Mouse (Mus musculus) MEL (cell line): ENCODE measurements around the gene Pitpnc1. TPM values are rescaled to one million over a fixed set of nuclear protein-coding genes. Genes with fewer than 3 reads are reported as not detected.

Source experiments
- DNase-seq: peaks from one replicate; pipeline ENCODE4 v3.0.0; 2011; ENCODE audit warnings: low read depth, low spot score
- H3K27ac ChIP-seq: 2 replicates; pipeline ENCODE4 v1.5.1; 2012; ENCODE audit warnings: low read depth, mild to moderate bottlenecking, control low read depth, low read length, moderate library complexity; ENCODE audit not compliant: control insufficient read depth
- H3K27me3 ChIP-seq, 2 experiments: fragments of 150-350 bp in 1 of 2; sonication (generic) in 1 of 2; 2 replicates each; pipeline ENCODE4 v1.6.1; 2012; ENCODE audit warnings: low read length in 2 of 2, mild to moderate bottlenecking in 2 of 2, improper control_type of control experiment in 1 of 2, moderate library complexity in 1 of 2; ENCODE audit not compliant: insufficient read depth in 2 of 2, control insufficient read depth in 1 of 2
- H3K36me3 ChIP-seq, 2 experiments: 2 replicates each; pipeline ENCODE4 v1.6.1; 2012 to 2014; ENCODE audit warnings: low read length in 2 of 2, improper control_type of control experiment in 1 of 2, inconsistent platforms in 1 of 2, mild to moderate bottlenecking in 1 of 2; ENCODE audit not compliant: insufficient read depth in 2 of 2, control insufficient read depth in 1 of 2
- H3K4me1 ChIP-seq, 2 experiments: fragments of 150-350 bp in 1 of 2; sonication (generic) in 1 of 2; 2 replicates each; pipeline ENCODE4 v1.6.1; 2012; ENCODE audit warnings: low read length in 2 of 2, improper control_type of control experiment in 1 of 2, mild to moderate bottlenecking in 1 of 2; ENCODE audit not compliant: insufficient read depth in 2 of 2, control insufficient read depth in 1 of 2
- H3K4me3 ChIP-seq, 2 experiments: fragments of 150-350 bp in 1 of 2; sonication (generic) in 1 of 2; 2 replicates each; pipeline ENCODE4 v1.5.1; 2012; ENCODE audit warnings: low read depth in 2 of 2, low read length in 2 of 2, mild to moderate bottlenecking in 2 of 2, moderate library complexity in 2 of 2, control low read depth in 1 of 2, improper control_type of control experiment in 1 of 2; ENCODE audit not compliant: control insufficient read depth in 1 of 2, insufficient read depth in 1 of 2
- H3K79me2 ChIP-seq: 2 replicates; pipeline ENCODE4 v1.6.1; 2012; ENCODE audit warnings: mild to moderate bottlenecking, low read length, moderate library complexity; ENCODE audit not compliant: control insufficient read depth, poor library complexity, insufficient read depth
- H3K9ac ChIP-seq: 2 replicates; pipeline ENCODE4 v1.6.1; 2012; ENCODE audit warnings: low read depth, mild to moderate bottlenecking, control low read depth, low read length, moderate library complexity; ENCODE audit not compliant: control insufficient read depth, poor library complexity, severe bottlenecking
- H3K9me3 ChIP-seq: fragments of 150-350 bp; sonication (generic); replicated peaks from 2 replicates; pipeline ENCODE4 v1.6.1; 2012; ENCODE audit warnings: mild to moderate bottlenecking, low read length, improper control_type of control experiment, moderate library complexity; ENCODE audit not compliant: insufficient read depth
- BHLHE40 ChIP-seq: IDR thresholded peaks from 2 replicates; pipeline ENCODE4 v1.6.1; 2012; ENCODE audit warnings: low read depth, mild to moderate bottlenecking, inconsistent platforms, low read length, improper control_type of control experiment, borderline replicate concordance
- CHD1 ChIP-seq: IDR thresholded peaks from 2 replicates; pipeline ENCODE4 v1.6.1; 2012; ENCODE audit warnings: low read depth, mild to moderate bottlenecking, inconsistent platforms, low read length, improper control_type of control experiment
- CHD2 ChIP-seq: IDR thresholded peaks from 2 replicates; pipeline ENCODE4 v1.6.1; 2011; ENCODE audit warnings: low read length, improper control_type of control experiment
- CTCF ChIP-seq, 3 experiments: IDR thresholded peaks in 2 of 3; conservative IDR thresholded peaks in 1 of 3; 2 replicates each; pipeline ENCODE4 v1.5.1; 2011 to 2012; ENCODE audit warnings: low read length in 3 of 3, low read depth in 2 of 3, mild to moderate bottlenecking in 2 of 3, improper control_type of control experiment in 1 of 3, inconsistent platforms in 1 of 3, mixed read lengths in 1 of 3, moderate library complexity in 1 of 3; ENCODE audit not compliant: control insufficient read depth in 1 of 3, insufficient read depth in 1 of 3, poor library complexity in 1 of 3, severe bottlenecking in 1 of 3
- E2F4 ChIP-seq: IDR thresholded peaks from 2 replicates; pipeline ENCODE4 v1.6.1; 2011; ENCODE audit warnings: low read depth, low read length, improper control_type of control experiment, borderline replicate concordance
- ELF1 ChIP-seq: IDR thresholded peaks from 2 replicates; pipeline ENCODE4 v1.6.1; 2014; ENCODE audit warnings: low read depth, mild to moderate bottlenecking, inconsistent platforms, low read length, improper control_type of control experiment, moderate library complexity
- EP300 ChIP-seq, 2 experiments: IDR thresholded peaks; 2 replicates each; pipeline ENCODE4 v1.6.1; 2011; ENCODE audit warnings: improper control_type of control experiment in 2 of 2, low read length in 2 of 2, low read depth in 1 of 2, mild to moderate bottlenecking in 1 of 2
- ETS1 ChIP-seq: IDR thresholded peaks from 2 replicates; pipeline ENCODE4 v1.6.1; 2012; ENCODE audit warnings: low read depth, mild to moderate bottlenecking, inconsistent platforms, low read length, improper control_type of control experiment, moderate library complexity
- GABPA ChIP-seq: IDR thresholded peaks from 2 replicates; pipeline ENCODE4 v1.6.1; 2012; ENCODE audit warnings: low read depth, mild to moderate bottlenecking, inconsistent platforms, low read length, improper control_type of control experiment, moderate library complexity
- GATA1 ChIP-seq: IDR thresholded peaks from 2 replicates; pipeline ENCODE4 v1.6.1; 2011; ENCODE audit warnings: low read depth, low read length, improper control_type of control experiment
- HCFC1 ChIP-seq: IDR thresholded peaks from 2 replicates; pipeline ENCODE4 v1.6.1; 2012; ENCODE audit warnings: low read depth, mild to moderate bottlenecking, inconsistent platforms, low read length, improper control_type of control experiment, moderate library complexity
- JUND ChIP-seq: IDR thresholded peaks from 2 replicates; pipeline ENCODE4 v1.6.1; 2011; ENCODE audit warnings: low read depth, mild to moderate bottlenecking, improper control_type of control experiment, low read length
- KAT2A ChIP-seq: conservative IDR thresholded peaks from 2 replicates; pipeline ENCODE4 v1.6.1; 2012; ENCODE audit warnings: low read depth, low read length, improper control_type of control experiment, inconsistent platforms
- MAFK ChIP-seq: IDR thresholded peaks from 2 replicates; pipeline ENCODE4 v1.6.1; 2011; ENCODE audit warnings: low read depth, mild to moderate bottlenecking, low read length, improper control_type of control experiment, borderline replicate concordance
- MAX ChIP-seq: IDR thresholded peaks from 2 replicates; pipeline ENCODE4 v1.6.1; 2011; ENCODE audit warnings: low read length, improper control_type of control experiment
- MAZ ChIP-seq: IDR thresholded peaks from 2 replicates; pipeline ENCODE4 v1.6.1; 2012; ENCODE audit warnings: low read depth, mild to moderate bottlenecking, inconsistent platforms, low read length, improper control_type of control experiment
- MEF2A ChIP-seq: IDR thresholded peaks from 2 replicates; pipeline ENCODE4 v1.6.1; 2014; ENCODE audit warnings: low read depth, mild to moderate bottlenecking, inconsistent platforms, low read length, improper control_type of control experiment; ENCODE audit not compliant: poor library complexity, insufficient replicate concordance, severe bottlenecking; ENCODE audit errors: extremely low read depth
- MXI1 ChIP-seq: IDR thresholded peaks from 2 replicates; pipeline ENCODE4 v1.6.1; 2011; ENCODE audit warnings: mild to moderate bottlenecking, low read depth, low read length, improper control_type of control experiment
- MYB ChIP-seq: IDR thresholded peaks from 2 replicates; pipeline ENCODE4 v1.6.1; 2011; ENCODE audit warnings: mild to moderate bottlenecking, low read depth, low read length, improper control_type of control experiment
- MYC ChIP-seq: IDR thresholded peaks from 2 replicates; pipeline ENCODE4 v1.6.1; 2011; ENCODE audit warnings: low read depth, mild to moderate bottlenecking, low read length, improper control_type of control experiment, moderate library complexity
- NELFE ChIP-seq: IDR thresholded peaks from 2 replicates; pipeline ENCODE4 v1.6.1; 2011; ENCODE audit warnings: low read depth, low read length, improper control_type of control experiment
- NRF1 ChIP-seq: IDR thresholded peaks from 2 replicates; pipeline ENCODE4 v1.6.1; 2014; ENCODE audit warnings: low read depth, mild to moderate bottlenecking, inconsistent platforms, low read length, improper control_type of control experiment, moderate library complexity; ENCODE audit not compliant: poor library complexity, insufficient read depth, severe bottlenecking
- POLR2A ChIP-seq, 2 experiments: IDR thresholded peaks; 2 replicates each; pipeline ENCODE4 v1.6.1; 2011 to 2012; ENCODE audit warnings: low read length in 2 of 2, mild to moderate bottlenecking in 2 of 2, control low read depth in 1 of 2, improper control_type of control experiment in 1 of 2, low read depth in 1 of 2, moderate library complexity in 1 of 2; ENCODE audit not compliant: control insufficient read depth in 1 of 2, insufficient read depth in 1 of 2, poor library complexity in 1 of 2
- POLR2AphosphoS2 ChIP-seq: IDR thresholded peaks from 2 replicates; pipeline ENCODE4 v1.6.1; 2011; ENCODE audit warnings: low read length, improper control_type of control experiment
- RAD21 ChIP-seq: IDR thresholded peaks from 2 replicates; pipeline ENCODE4 v1.6.1; 2011; ENCODE audit warnings: mild to moderate bottlenecking, low read depth, low read length, improper control_type of control experiment
- RCOR1 ChIP-seq: IDR thresholded peaks from 2 replicates; pipeline ENCODE4 v1.6.1; 2012; ENCODE audit warnings: low read depth, mild to moderate bottlenecking, inconsistent platforms, low read length, improper control_type of control experiment
- SIN3A ChIP-seq: IDR thresholded peaks from 2 replicates; pipeline ENCODE4 v1.6.1; 2012; ENCODE audit warnings: low read length, improper control_type of control experiment, inconsistent platforms
- SMC3 ChIP-seq: IDR thresholded peaks from 2 replicates; pipeline ENCODE4 v1.6.1; 2011; ENCODE audit warnings: low read depth, low read length, improper control_type of control experiment
- TAL1 ChIP-seq: IDR thresholded peaks from 2 replicates; pipeline ENCODE4 v1.6.1; 2012; ENCODE audit warnings: mild to moderate bottlenecking, inconsistent platforms, low read length, moderate library complexity, mixed read lengths
- TBP ChIP-seq: IDR thresholded peaks from 2 replicates; pipeline ENCODE4 v1.8.0; 2011; ENCODE audit warnings: low read depth, low read length, improper control_type of control experiment
- TCF12 ChIP-seq: IDR thresholded peaks from 2 replicates; pipeline ENCODE4 v1.6.1; 2014; ENCODE audit warnings: low read depth, mild to moderate bottlenecking, inconsistent platforms, low read length, improper control_type of control experiment, moderate library complexity
- UBTF ChIP-seq: IDR thresholded peaks from 2 replicates; pipeline ENCODE4 v1.6.1; 2012; ENCODE audit warnings: low read depth, mild to moderate bottlenecking, inconsistent platforms, low read length, improper control_type of control experiment, moderate library complexity, borderline replicate concordance; ENCODE audit not compliant: insufficient read depth
- USF1 ChIP-seq: IDR thresholded peaks from 2 replicates; pipeline ENCODE4 v1.6.1; 2014; ENCODE audit warnings: low read depth, mild to moderate bottlenecking, inconsistent platforms, low read length, improper control_type of control experiment, moderate library complexity
- USF2 ChIP-seq, 2 experiments: IDR thresholded peaks; 2 replicates each; pipeline ENCODE4 v1.6.1; 2011 to 2012; ENCODE audit warnings: improper control_type of control experiment in 2 of 2, low read length in 2 of 2, borderline replicate concordance in 1 of 2, inconsistent platforms in 1 of 2, low read depth in 1 of 2, mild to moderate bottlenecking in 1 of 2; ENCODE audit not compliant: insufficient read depth in 1 of 2
- ZC3H11A ChIP-seq: IDR thresholded peaks from 2 replicates; pipeline ENCODE4 v1.6.1; 2012; ENCODE audit warnings: low read depth, mild to moderate bottlenecking, inconsistent platforms, low read length, improper control_type of control experiment
- ZKSCAN1 ChIP-seq: IDR thresholded peaks from 2 replicates; pipeline ENCODE4 v1.6.1; 2012; ENCODE audit warnings: low read depth, mild to moderate bottlenecking, inconsistent platforms, low read length, improper control_type of control experiment, moderate library complexity
- ZMIZ1 ChIP-seq: IDR thresholded peaks from 2 replicates; pipeline ENCODE4 v1.6.1; 2012; ENCODE audit warnings: low read depth, mild to moderate bottlenecking, inconsistent platforms, low read length, improper control_type of control experiment, moderate library complexity
- ZNF384 ChIP-seq: IDR thresholded peaks from 2 replicates; pipeline ENCODE4 v1.6.1; 2012; ENCODE audit warnings: low read depth, mild to moderate bottlenecking, inconsistent platforms, low read length, improper control_type of control experiment
- polyA plus RNA-seq, 2 experiments: library from polyadenylated mRNA; stranded (reverse) in 1 of 2; unstranded in 1 of 2; fragments of >175 nt in 1 of 2; fragments of >200 nt in 1 of 2; gene quantifications; 2 replicates each; pipeline versions ENCODE4 v1.2.1 to v1.2.4; 2012; ENCODE audit warnings: low replicate concordance in 2 of 2, low read depth in 1 of 2; ENCODE audit not compliant: insufficient read length in 2 of 2, insufficient read depth in 1 of 2, missing spikeins in 1 of 2
- total RNA-seq: library from RNA; depleted of rRNA; stranded (reverse); fragments of 300-350 nt; gene quantifications from 2 replicates; pipeline ENCODE4 v1.2.3, GENCODE M21; 2012

The Pitpnc1 gene
- total and polyA plus RNA-seq, 3 experiments: 19.3 to 25.3 TPM; not detected in 1

- H3K4me1 ChIP-seq: peaks cover 2 to 11% of the 10 kb centered on the region in 2 experiments
- TF ChIP-seq ZNF384: no peak; the same call in none of the 2 replicates
- no peak for TF ChIP-seq E2F4
- no peak for TF ChIP-seq CHD2
- no peak for TF ChIP-seq RAD21
- TF ChIP-seq NELFE: no peak; the same call in 1 of the 2 replicates
- no peak for TF ChIP-seq JUND
- TF ChIP-seq ZC3H11A: no peak
- peak; percentile 82; the same call in 1 of the 2 replicates for TF ChIP-seq MYC
- peak; percentile 64 for TF ChIP-seq MAX
- TF ChIP-seq SIN3A: peak; percentile 60
- TF ChIP-seq UBTF: no peak
- no peak for TF ChIP-seq USF2 (IDR thresholded peaks at IDR 0.05; ENCODE audit: borderline replicate concordance in 1 of 2, insufficient read depth in 1 of 2, low read depth in 1 of 2, low read length in 2 of 2)
- TF ChIP-seq ELF1: no peak
- no peak for TF ChIP-seq NRF1
- TF ChIP-seq KAT2A: no peak
- no peak for TF ChIP-seq TCF12
- no peak for TF ChIP-seq GABPA
- TF ChIP-seq POLR2AphosphoS2: no peak
- no peak for TF ChIP-seq RCOR1
- no peak; a peak in 1 of 4 replicates for TF ChIP-seq EP300 (IDR thresholded peaks at IDR 0.05; ENCODE audit: low read depth in 1 of 2, low read length in 2 of 2)
- no peak for TF ChIP-seq HCFC1
- TF ChIP-seq MAZ: no peak
- no peak for TF ChIP-seq POLR2A (IDR thresholded peaks at IDR 0.05; ENCODE audit: control insufficient read depth in 1 of 2, insufficient read depth in 1 of 2, low read depth in 1 of 2, low read length in 2 of 2, poor library complexity in 1 of 2)
- TF ChIP-seq ZMIZ1: no peak
- no peak for TF ChIP-seq BHLHE40
- TF ChIP-seq ETS1: peak; percentile 40; the same call in 1 of the 2 replicates
- no peak for TF ChIP-seq GATA1
- no peak; the same call in 1 of the 2 replicates for TF ChIP-seq SMC3
- no peak for TF ChIP-seq ZKSCAN1
- no peak; the same call in 1 of the 2 replicates for TF ChIP-seq CHD1
- TF ChIP-seq MYB: no peak
- no peak for TF ChIP-seq TAL1
- peak; percentile 87 for TF ChIP-seq MXI1
- no peak for TF ChIP-seq MAFK
- no peak for TF ChIP-seq TBP
- TF ChIP-seq MEF2A: no peak
- no peak for TF ChIP-seq USF1
- TF ChIP-seq CTCF (IDR thresholded peaks at IDR 0.05 in 2 of 3, conservative IDR thresholded peaks at IDR 0.05 in 1 of 3; ENCODE audit: control insufficient read depth in 1 of 3, insufficient read depth in 1 of 3, low read depth in 2 of 3, low read length in 3 of 3, poor library complexity in 1 of 3, severe bottlenecking in 1 of 3): no peak
- TF ChIP-seq, all 39 proteins: peak for 5
- Histone ChIP-seq H3K27ac (peak overlapping the region; percentile 50), H3K9ac (peak overlapping the region; percentile 93), H3K9me3 (no peaks in the 10 kb centered on the region), H3K79me2 (peaks cover 28% of the 10 kb centered on the region), H3K27me3 (no peaks in the 10 kb centered on the region), H3K36me3 (peaks cover 0 to 11% of the 10 kb centered on the region in 2 experiments; a peak in 2 of 4 replicates), H3K4me3 (peak overlapping the region; percentile 16 to 89; a peak in 3 of 4 replicates)
- peak; percentile 57 for DNase-seq
Measured at GRCm38 (mm10) chr11:107472304-107472703, 1.8 kb upstream of the Pitpnc1 start.
